Mouse (Mus musculus) G1E (cell line): ENCODE results near the gene Dnajb14. TPM values are rescaled to one million over a fixed set of nuclear protein-coding genes. Genes with fewer than 3 reads are reported as not detected.
"Not testable (repeated sequence)": the region's sequence is repeated elsewhere in the genome, so short reads cannot be mapped to it uniquely, and the experiment has no call there.

ENCODE experiments used
- ATAC-seq: 2 replicates; pipeline ENCODE4 v1.8.0; 2016; ENCODE audit warnings: mild to moderate bottlenecking; ENCODE audit not compliant: insufficient number of reproducible peaks, poor library complexity, low FRiP score, severe bottlenecking; ENCODE audit errors: extremely low read depth
- DNase-seq: peaks from one replicate; pipeline ENCODE4 v3.0.0; 2012; ENCODE audit warnings: low spot score
- H3K27me3 ChIP-seq: 2 replicates; pipeline ENCODE4 v1.6.1; 2012; ENCODE audit warnings: mild to moderate bottlenecking, low read length, inconsistent platforms; ENCODE audit not compliant: insufficient read depth
- H3K36me3 ChIP-seq: replicated peaks from 2 replicates; pipeline ENCODE3; 2012; ENCODE audit warnings: mild to moderate bottlenecking, inconsistent platforms
- H3K4me1 ChIP-seq: 2 replicates; pipeline ENCODE4 v1.6.1; 2012; ENCODE audit warnings: low read depth, low read length, inconsistent platforms, mixed read lengths; ENCODE audit not compliant: insufficient read depth
- H3K4me3 ChIP-seq: 2 replicates; pipeline ENCODE4 v1.5.1; 2012; ENCODE audit warnings: low read depth, mild to moderate bottlenecking, inconsistent platforms, low read length, moderate library complexity, mixed read lengths
- H3K9me3 ChIP-seq: replicated peaks from 2 replicates; pipeline ENCODE4 v1.6.1; 2012; ENCODE audit warnings: inconsistent platforms
- CTCF ChIP-seq: IDR thresholded peaks from 2 replicates; pipeline ENCODE4 v1.5.1; 2012; ENCODE audit warnings: low read depth, low read length, inconsistent platforms, mixed read lengths
- GATA1 ChIP-seq: IDR thresholded peaks from 2 replicates; pipeline ENCODE4 v1.6.1; 2012; ENCODE audit warnings: borderline replicate concordance, low read length, inconsistent platforms, mixed read lengths
- GATA2 ChIP-seq: IDR thresholded peaks from 2 replicates; pipeline ENCODE4 v1.6.1; 2012; ENCODE audit warnings: low read depth, low read length, inconsistent platforms, borderline replicate concordance
- POLR2AphosphoS5 ChIP-seq: IDR thresholded peaks from 2 replicates; pipeline ENCODE4 v1.6.1; 2012; ENCODE audit warnings: low read depth, low read length, inconsistent platforms; ENCODE audit not compliant: insufficient replicate concordance
- TAL1 ChIP-seq: conservative IDR thresholded peaks from 2 replicates; pipeline ENCODE4 v1.6.1; 2012; ENCODE audit warnings: low read depth, low read length, inconsistent platforms, mixed read lengths
- polyA plus RNA-seq: library from polyadenylated mRNA; stranded (reverse); fragments of >175 nt; gene quantifications from 2 replicates; pipeline ENCODE4 v1.2.3, GENCODE M21; 2012
- total RNA-seq, 2 experiments: library from RNA; stranded (forward) in 1 of 2; stranded (reverse) in 1 of 2; fragments of 200-1000 nt in 1 of 2; fragments of >200 nt in 1 of 2; fragmentation: Nextera tagmentation in 1 of 2; gene quantifications; 2 replicates each; pipeline ENCODE4 v1.2.3; 2014 to 2017

Dnajb14 gene
- total and polyA plus RNA-seq, 3 experiments = 2.4 to 23.8 (median 14.4) TPM

DNA sequence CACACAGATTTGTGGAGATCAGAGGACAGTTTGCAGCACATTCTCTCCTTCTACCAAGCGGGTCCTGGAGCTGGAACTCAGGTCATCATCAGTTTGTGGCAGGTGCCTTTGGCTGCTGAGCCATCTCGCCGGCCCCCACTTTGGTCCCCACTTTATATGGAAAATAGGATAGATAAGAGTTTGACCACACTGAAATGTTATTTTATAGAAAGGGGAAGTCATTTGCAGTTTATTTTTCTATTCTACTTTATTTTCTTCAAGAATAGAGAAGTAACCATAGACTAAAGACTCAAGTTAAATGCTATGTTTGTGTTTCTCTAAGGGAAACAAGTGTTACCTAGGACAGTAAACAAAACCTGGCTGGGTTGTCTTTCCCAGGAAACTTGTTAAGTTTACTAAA lies 29.4 kb downstream of the Dnajb14 start:
- peaks cover 20% of the 10 kb centered on the region for H3K4me1 ChIP-seq
- H3K9me3 ChIP-seq = no peaks in the 10 kb centered on the region
- peaks cover 84% of the 10 kb centered on the region for H3K36me3 ChIP-seq
- no peak for DNase-seq
- no peak overlapping the region for H3K4me3 ChIP-seq
- TF ChIP-seq TAL1 (no peak), GATA2 (no peak), POLR2AphosphoS5 (no peak), CTCF (no peak), GATA1 (no peak)
- H3K27me3 ChIP-seq = no peaks in the 10 kb centered on the region
- ATAC-seq = no peak

DNA sequence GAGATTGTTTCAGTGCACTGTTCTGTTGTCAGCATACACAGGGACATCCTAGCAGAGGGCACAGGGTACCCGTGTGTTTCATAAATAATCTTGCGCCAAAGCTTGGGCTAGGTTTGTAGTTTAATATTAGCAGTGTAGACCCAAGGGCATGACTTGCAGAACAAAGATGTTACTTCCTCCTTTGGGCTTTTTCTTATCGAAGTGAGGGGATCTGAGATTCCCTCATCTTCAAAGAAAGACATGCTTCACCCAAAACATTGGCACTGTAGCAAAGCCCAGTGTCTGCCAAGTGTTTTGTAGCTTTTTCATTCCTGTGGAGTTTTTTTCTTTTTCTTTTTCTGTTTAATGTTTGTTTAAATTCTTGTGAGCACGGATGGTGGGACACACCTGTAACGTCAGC lies 30.2 kb downstream of the Dnajb14 start:
- TF ChIP-seq TAL1 (no peak), GATA1 (no peak), GATA2 (no peak), POLR2AphosphoS5 (no peak)
- Histone ChIP-seq H3K36me3 (peaks cover 85% of the 10 kb centered on the region), H3K4me3 (no peak overlapping the region), H3K27me3 (no peaks in the 10 kb centered on the region), H3K4me1 (peaks cover 16% of the 10 kb centered on the region), H3K9me3 (no peaks in the 10 kb centered on the region)
- DNase-seq = no peak
- no peak; the same call in 1 of the 2 replicates for ATAC-seq

DNA sequence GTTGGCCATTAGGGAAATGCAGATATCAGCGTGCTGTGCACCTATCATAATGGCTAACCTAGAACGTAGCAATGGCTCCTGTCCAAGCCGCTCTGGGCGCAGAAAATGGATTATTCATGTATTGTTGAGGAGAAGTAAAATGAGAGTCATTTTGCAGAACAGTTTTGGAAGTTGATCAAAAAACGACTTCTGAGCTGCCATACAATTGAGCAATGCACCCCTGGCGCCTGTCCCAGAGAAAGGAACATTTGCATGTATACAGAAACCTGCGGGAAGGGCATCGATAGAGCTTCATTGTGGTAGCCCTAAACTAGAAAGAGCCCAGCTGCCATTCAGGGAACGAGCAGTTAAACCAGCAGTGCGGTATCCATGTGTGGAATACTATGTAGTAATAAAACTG lies 32.7 kb downstream of the Dnajb14 start:
- Histone ChIP-seq H3K27me3 (no peaks in the 10 kb centered on the region), H3K4me3 (no peak overlapping the region), H3K9me3 (no peaks in the 10 kb centered on the region), H3K4me1 (peaks cover 16% of the 10 kb centered on the region), H3K36me3 (peaks cover 83% of the 10 kb centered on the region)
- ATAC-seq (no peak), DNase-seq (no peak)
- no peak for TF ChIP-seq CTCF
- TF ChIP-seq POLR2AphosphoS5 = no peak
- TF ChIP-seq GATA2 = no peak
- no peak for TF ChIP-seq TAL1
- no peak for TF ChIP-seq GATA1

DNA sequence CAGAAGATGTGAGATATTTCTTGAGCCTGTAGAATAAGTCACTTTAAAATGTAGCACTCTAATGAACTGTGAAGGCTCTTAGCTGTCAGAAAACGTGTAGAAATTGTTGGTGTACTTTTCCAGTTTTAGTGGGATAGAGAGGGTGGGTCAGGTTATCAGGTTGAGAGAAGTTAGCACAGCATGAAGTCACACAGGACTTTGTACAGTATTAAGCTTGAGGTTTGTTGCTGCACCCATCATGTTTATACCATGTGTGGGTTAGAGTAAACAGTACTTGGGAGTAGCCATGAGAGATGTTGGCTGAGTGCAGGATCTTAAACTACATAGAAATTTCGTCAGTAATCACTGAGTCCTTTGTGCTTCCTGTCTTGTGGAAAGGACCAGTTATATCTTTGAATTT lies 45.6 kb downstream of the Dnajb14 start:
- TF ChIP-seq TAL1 (no peak), CTCF (no peak), GATA1 (no peak), GATA2 (no peak), POLR2AphosphoS5 (no peak)

DNA sequence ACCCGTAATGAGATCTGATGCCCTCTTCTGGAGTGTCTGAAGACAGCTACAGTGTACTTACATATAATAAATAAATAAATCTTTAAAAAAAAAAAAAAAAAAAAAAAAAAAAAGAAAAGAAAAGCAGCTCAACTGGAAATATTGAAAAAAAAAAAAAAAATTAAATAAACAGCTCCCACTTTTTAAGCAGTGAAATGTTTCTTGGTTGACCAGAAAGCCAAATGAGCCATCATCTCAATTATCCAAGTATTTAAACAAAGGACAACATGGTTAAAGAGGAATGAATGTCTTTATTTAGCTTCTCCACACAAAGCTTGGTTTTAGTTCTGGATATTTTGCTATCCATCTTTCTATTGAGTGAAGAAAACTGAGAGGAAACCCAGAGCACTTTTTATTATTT lies 47.1 kb downstream of the Dnajb14 start:
- not testable (repeated sequence) for H3K9me3 ChIP-seq, DNase-seq, H3K27me3 ChIP-seq, ATAC-seq, H3K4me3 ChIP-seq
- peaks cover 29% of the 10 kb centered on the region for H3K36me3 ChIP-seq
- peaks cover 11% of the 10 kb centered on the region for H3K4me1 ChIP-seq

More for the DNA sequence above, 45.6 kb downstream of the Dnajb14 start:
- H3K4me1 ChIP-seq = peaks cover 6% of the 10 kb centered on the region
- peaks cover 35% of the 10 kb centered on the region for H3K36me3 ChIP-seq
- H3K9me3 ChIP-seq = no peaks in the 10 kb centered on the region
- H3K4me3 ChIP-seq = no peak overlapping the region
- H3K27me3 ChIP-seq = no peaks in the 10 kb centered on the region
- no peak for ATAC-seq
- DNase-seq = no peak

DNA sequence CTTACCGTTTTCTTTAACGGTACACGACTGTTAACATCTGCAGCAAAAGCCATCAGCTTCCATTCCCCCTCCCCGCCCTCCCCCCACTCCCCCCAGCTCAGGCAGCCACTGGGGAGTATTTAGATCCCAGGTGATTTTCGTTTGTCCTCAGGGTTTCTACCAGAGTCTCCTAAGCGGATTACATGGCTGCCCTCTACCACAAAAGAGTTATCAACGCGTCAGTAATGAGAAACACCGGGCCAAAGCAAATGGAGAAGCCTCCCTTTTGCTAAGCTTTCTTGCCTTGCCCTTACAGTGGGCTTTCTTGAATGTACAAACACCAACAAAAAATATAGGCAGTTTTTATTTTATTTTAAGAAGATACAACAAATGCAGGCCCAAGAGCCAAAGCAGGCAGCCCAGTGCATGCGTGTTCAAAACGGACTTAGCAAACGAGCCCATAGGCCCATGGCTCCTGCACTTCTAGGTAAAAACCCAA lies 50.3 kb downstream of the Dnajb14 start:
- ATAC-seq (no peak), DNase-seq (no peak)
- H3K9me3 ChIP-seq = no peaks in the 10 kb centered on the region
- H3K4me1 ChIP-seq = peaks cover 34% of the 10 kb centered on the region
- TF ChIP-seq POLR2AphosphoS5 (no peak), GATA2 (no peak), GATA1 (no peak), TAL1 (no peak), CTCF (no peak)
- no peaks in the 10 kb centered on the region for H3K27me3 ChIP-seq
- peaks cover 25% of the 10 kb centered on the region for H3K36me3 ChIP-seq
- H3K4me3 ChIP-seq = peak overlapping the region; percentile 98; the same call in 1 of the 2 replicates
